Mouse (Mus musculus) gastrocnemius, postnatal 25 days (tissue): ENCODE measurements at regions not wholly inside any gene's neighbourhood (a gene's known extent, or its start where the extent isn't known, plus 50 kb on each side); places are given as distances from the start of the nearest gene placed in this dataset.

ENCODE experiments used
- DNase-seq: peaks from one replicate; pipeline ENCODE4 v3.0.0; 2022

DNA sequence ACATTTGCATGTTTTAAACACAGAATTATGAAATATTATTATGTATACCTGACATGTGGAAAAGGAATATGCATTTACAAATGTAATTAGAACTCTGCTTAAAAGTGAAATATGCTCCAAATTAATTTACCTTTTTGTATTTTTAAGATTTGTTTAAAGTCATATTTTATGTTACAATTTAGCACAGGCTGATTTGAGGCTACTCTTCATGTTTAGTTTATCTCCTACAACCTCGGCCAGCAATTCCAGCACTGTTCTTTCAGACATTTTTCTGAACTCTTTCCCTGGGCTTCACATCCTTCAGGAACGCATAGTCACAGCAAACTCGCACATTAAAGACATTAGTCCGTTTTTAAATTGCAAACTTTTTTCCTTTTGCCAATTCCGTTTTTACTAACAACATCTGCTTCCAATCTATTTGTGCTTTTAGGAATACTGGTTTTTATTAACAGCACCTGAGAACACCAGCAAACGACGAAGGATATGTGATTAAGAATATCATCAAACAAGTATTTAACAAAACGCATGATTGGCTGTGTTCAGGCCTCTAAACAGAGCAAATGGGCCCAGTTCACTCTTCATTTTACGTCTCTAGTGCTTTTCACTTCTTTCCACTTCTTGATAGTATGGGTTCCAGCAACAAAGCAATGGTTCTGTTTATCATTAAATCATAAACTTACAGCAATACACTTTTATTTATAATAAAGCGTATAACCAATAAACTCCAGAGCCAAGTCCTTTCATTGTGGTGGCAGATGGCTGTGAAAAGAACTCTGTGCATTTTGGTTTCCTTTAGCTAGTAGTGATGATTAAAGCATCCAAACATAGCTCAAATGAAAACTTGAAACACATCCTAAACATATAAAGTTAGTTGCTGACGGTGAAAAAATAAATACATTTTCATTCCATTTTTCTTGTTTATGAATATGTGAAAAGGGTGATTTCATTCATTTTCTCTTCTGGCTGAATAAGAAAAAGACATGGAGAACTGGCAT, 251.3 kb upstream of the Nfe2l3 start:
- no peak for DNase-seq

DNA sequence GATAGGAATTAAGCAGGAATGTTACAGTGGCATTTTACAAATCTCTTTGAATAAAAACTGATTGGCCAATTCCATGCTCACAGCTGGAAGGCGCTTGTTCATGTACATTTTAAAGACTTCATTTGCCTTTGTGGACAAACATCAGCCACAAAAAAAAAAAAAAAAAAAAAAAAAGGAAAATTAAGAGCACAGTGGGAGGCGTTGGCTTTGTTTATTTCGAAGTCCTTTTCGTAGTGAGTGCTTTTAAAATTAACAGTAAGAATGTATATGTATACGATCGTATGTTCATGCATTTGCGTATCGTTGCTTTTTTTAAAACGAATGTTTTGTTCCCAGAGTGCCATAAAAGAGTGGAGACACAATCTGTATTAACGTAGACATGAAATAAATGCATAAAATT, 250.6 kb upstream of the Nfe2l3 start:
- no peak for DNase-seq

DNA sequence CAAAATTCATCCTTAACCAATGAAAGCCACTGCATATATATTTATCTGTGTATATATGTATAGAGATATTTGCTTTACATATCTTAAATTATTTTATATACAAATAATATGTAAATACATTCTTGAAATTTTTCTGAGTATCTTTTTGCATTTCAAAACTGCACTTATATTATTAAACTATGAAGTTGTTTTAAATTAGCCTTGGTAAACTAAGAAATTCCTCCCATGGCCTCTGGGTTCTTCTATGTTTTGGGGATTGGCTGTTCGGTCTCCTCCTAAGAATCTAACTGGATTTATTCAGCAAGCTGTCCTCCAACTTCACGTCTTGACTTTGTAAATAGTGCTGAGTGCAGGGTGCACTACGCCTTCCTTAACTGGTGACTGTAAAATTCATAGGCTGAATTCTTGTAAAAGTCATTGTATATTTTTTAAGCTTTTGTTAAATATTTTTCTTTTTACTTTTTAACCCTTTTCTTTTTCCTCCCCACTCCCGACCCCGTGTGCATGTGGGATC, 249.6 kb upstream of the Nfe2l3 start:
- no peak for DNase-seq

DNA sequence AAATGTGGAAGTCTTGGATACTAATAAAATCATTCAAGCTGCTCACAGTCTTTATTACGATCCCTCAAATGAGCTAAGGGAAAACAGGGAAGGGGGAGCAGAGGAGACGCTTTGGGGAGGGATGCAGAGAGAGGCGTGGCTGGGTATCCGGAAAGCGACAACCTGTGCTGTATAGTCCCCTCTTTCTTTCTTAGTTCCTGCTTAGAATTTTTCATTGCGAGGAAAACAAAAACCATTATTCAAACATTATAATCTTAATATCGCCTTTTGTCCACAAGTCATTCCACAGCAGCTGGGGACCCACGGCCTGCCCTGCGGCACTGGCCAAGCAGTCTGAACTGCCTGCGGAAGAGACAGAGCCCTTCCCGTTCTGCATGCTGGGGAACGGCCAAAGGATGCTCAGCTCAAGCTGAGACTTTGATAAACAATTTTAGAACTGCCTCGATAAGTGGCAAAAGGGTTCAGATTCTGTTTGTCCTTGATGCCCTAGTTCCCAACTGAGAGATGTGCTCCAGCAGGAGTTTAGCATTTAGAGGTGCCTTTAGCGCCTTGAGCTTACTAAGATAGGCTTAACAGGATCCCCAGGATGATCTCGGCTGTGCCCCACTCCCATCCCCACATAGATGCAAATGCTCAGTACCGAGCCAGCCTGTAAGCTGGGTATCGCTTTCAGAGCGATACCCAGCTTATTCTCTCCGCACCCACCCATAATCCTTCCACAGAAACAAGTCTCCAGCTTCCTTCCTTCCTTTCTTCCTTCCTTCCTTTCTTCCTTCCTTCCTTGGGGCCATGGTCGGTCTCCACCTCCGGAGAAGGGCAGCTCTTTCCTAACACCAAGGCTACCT, 248.7 kb upstream of the Nfe2l3 start:
- DNase-seq = no peak

DNA sequence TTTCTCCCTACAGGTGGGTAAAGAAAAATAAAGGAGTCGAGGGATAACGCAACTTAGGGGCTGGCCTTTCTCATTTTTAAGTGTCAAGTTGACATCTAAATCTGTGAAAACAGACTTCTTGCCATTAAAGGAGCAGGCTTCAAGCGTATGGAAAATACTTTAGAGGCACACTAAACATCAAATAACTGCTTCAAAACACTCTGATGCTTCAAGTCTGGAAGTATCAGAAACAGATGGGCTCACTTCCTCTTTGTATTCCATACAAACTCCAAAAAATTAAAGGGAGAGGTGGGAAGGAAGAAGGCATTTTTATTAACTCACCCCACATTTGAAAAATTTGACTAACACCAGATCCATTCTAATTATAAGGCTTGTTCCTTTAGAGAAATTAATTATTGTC, 248.0 kb upstream of the Nfe2l3 start:
- DNase-seq = no peak

DNA sequence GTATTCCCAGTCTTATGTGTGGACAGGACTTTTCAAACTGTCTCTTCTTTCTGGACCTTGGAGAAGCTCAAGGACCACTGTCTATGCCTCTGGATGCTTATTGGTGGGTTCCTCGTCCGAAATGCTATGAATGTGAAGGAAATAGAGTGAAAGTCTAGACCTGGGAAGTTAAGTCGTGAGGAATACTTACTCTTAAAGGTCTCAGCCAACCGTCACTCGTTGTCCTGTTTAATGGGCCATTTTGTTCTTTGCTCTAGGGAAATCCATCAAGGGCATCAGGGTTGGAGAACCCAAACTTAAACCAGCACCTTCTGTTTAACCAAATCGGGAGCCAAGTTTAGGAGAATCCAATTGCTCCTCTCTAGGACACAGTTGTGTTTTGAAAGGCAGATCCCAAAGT, 247.3 kb upstream of the Nfe2l3 start:
- DNase-seq = no peak

DNA sequence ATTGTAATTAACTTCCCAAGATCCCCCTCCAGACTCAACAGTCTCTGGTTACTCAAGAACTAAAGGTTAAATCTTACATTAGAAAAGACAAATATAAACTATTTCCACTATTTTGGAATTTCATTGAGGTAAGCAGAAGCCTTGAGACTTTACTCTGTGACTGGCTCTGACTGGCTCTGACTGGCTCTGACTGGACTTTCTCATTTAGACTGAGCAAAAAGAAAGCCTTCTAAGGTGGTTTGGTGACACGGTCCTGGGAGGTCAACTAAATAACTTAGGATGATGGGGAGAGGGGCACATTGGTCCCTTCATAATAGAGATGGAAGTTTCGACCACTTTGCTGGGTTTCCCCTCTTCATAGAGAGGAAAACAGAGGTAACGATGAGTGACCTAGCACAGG, 243.3 kb upstream of the Nfe2l3 start:
- no peak for DNase-seq

DNA sequence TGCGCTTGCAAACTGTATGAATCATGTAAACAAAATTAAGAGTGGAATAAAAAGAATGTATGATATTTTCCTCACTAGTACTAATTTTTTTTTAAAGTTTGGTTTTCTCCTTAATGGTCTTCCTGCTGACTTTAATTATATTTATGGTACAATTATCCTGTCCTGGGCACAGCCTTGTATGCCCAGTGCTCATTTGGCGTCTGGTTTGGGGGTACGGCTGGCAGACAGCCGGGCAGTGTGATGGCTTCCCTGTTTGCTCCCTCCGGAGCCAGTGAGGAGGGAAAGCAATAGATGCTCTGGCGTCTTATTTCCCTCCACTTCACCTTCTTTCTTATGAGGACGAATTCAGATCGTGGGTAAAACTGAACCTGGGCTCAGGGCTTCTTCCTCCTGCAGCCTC, 239.6 kb upstream of the Nfe2l3 start:
- no peak for DNase-seq

DNA sequence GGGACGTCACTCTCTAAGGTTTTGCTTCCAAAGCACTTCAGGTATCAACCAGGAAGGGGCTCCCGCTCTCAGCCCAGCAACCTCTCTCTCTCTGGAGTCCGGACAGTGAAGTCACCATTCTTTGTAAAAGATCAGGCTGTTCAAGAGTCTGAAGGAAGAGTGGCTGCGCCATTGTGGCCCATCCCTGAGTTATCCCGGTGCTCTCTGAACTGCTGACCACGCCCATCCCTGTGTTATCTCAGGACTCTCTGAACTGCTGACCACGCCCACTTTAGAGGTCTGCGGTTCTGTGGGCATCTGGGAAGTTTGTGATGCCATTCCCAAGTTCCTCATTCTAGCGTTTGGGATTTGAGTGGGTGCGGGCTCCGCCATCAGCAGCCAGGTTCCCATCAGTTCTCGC, 239.1 kb upstream of the Nfe2l3 start:
- no peak for DNase-seq

DNA sequence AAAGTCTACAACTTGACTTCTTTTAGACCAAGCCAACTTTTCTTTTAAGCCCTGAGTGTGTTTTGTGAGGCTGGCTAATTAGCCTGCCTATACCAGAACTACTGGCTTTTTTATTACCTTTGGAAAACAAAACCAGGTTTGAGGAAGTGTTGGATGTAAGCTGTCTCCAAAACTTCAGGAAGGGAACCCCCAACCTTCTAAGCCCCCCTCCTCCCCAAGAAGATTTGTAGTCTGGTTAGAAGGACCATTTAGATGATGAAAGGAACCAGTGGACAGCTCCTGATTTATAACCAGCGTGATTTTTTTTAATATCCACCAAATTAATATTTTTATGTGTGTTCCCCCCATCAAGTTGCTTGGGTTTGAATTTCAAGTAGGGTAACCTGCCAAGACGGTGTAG, 236.1 kb upstream of the Nfe2l3 start:
- no peak for DNase-seq

DNA sequence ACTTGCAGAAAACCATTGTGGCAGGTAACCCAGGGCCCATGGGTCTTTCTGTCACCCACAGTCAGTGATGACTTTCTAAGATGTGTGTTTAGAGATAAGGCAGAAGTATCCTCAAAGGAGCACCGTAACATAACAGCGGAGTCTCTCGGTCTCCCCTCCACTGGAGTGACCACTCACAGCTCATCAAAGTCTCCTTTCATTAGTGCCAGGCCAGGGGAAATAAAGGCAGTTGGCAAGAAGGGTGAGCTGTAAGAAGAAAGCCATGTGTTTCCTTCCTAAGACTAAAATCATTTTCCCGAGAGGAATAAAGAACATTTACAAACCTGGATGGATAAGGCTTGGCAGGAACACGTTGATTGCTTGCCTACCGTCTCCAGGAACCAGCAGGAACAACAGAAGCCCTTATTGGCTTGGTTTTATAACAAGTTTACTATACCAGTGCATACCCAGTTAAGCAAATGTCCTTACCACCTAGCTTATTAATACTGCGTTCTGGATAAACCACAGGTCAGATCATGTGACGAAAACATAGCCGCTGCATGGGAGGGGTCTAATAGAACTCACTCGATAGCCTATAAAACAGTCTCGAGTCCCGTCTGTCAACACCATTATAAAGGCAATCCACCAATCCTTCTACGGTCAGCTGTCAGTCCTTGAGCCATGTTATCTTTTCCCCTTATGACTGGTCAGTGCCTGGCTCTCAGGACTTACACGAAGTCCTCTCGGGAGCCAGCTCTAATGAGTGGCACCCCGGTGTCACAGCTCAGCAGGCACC, 235.3 kb upstream of the Nfe2l3 start:
- no peak for DNase-seq

- DNase-seq = no peak
Measured at GRCm38 (mm10) chr6:51200207-51200606, 232.3 kb upstream of the Nfe2l3 start.

- DNase-seq = no peak
Measured at GRCm38 (mm10) chr6:51200837-51201236, 231.6 kb upstream of the Nfe2l3 start.

GRCm38 (mm10) chr6:51204306-51204705, 228.2 kb upstream of the Nfe2l3 start:
- DNase-seq = no peak

DNA sequence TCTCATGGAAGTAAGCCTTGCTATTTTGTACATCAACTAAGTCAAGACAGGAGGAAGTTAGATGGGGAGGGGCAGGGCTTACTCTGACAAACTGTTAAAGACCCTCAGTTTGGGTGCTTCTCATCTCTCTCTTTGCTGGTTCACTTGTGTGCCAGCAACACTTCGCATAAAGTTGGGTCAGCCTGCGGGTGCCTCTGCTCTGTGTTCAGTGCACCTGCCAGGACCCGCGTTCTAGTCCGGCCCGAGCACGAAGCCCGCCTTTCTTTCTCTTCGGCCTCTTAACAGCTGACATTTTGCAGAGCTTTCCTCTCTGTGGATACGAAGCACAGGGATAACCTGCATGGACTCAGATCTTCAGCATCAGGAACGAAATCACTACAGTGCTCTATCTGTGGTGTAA, 227.1 kb upstream of the Nfe2l3 start:
- no peak for DNase-seq

- DNase-seq = no peak
Measured at GRCm38 (mm10) chr6:51206712-51207505, 225.6 kb upstream of the Nfe2l3 start.

GRCm38 (mm10) chr6:51207587-51208361, 224.7 kb upstream of the Nfe2l3 start:
- no peak for DNase-seq

- peak; percentile 35 for DNase-seq
Measured at GRCm38 (mm10) chr6:51208660-51209396, 223.6 kb upstream of the Nfe2l3 start.

DNA sequence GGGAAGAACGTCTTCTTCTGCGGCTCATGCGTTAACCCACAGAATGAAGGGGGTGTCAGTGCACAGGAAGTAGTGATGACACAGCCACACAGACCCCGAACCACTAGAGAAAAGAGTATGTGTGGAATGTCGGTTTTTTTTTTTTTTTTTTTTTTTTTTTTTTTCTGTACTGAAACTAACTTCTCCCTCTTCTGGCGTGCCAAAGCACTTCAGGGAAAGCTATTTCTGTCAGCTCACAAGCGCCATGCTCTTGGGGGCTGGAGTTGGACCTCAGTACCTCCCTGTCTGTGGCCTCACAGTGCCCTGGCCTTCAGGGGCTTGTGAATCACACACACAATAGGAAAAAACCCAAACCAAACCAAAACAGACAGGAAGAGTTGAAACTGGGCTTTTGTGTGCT, 221.1 kb upstream of the Nfe2l3 start:
- no peak for DNase-seq

DNA sequence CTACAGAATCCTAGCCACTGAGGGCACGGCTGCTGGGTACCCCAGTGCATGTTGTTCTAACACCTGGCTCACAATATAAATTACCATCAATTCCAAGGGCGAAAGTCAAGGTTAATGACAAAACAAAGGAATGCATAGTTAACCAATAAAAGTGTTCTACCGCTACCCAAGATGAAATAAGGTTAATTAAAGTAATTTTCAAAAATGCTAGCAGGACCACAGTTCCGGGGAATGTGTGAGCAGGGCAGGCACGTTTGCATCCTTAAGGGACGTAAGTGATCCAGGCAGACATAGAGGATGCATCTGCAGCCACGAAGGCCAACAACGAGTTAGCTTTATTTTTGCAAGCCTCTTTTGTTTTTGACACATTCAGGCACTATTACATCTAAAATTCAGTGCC, 220.3 kb upstream of the Nfe2l3 start:
- DNase-seq = no peak
